Mouse (Mus musculus) left cerebral cortex, adult 2 months (tissue): ENCODE measurements around the gene Dapk3. TPM values are rescaled to one million over a fixed set of nuclear protein-coding genes. Genes with fewer than 3 reads are reported as not detected.

ENCODE experiments used
- DNase-seq, 2 experiments: peaks; one replicate each; pipeline ENCODE4 v3.0.0; 2021 to 2022; ENCODE audit warnings: low spot score in 2 of 2, mixed read lengths in 1 of 2; ENCODE audit errors: extremely low spot score in 1 of 2
- H3K27ac ChIP-seq: fragments of 200-600 bp; 2 replicates; pipeline ENCODE4 v1.8.1; 2022
- H3K4me3 ChIP-seq: fragments of 200-600 bp; 2 replicates; pipeline ENCODE4 v1.8.1; 2022
- CTCF ChIP-seq: fragments of 200-600 bp; IDR thresholded peaks from 2 replicates; pipeline ENCODE4 v1.8.1; 2022; ENCODE audit warnings: antibody characterized with exemption, mild to moderate bottlenecking, moderate library complexity
- intact Hi-C: fragments of 180-260 bp; cut with DNase I; formaldehyde crosslinking; loops from one replicate; pipeline ENCODE4 v1.15.1; 2025
- total RNA-seq, 2 experiments: library from RNA; stranded (reverse); gene quantifications; 2 replicates each; pipeline ENCODE4 v1.2.3; 2021

Dapk3 gene
- total RNA-seq, 2 experiments from 2014 or later = 74.6 to 89.4 TPM

GRCm38 (mm10) chr10:81234206-81234605, 51.4 kb downstream of the Dapk3 start:
- no peak for TF ChIP-seq CTCF
- intact Hi-C loops = no loop called here
- no peak overlapping the region; the same call in 1 of the 2 replicates for H3K4me3 ChIP-seq
- no peak overlapping the region for H3K27ac ChIP-seq
- no peak for DNase-seq

GRCm38 (mm10) chr10:81236471-81237268, 53.9 kb downstream of the Dapk3 start:
- no peak for TF ChIP-seq CTCF
- intact Hi-C loops = no loop called here

GRCm38 (mm10) chr10:81238618-81239017, 55.8 kb downstream of the Dapk3 start:
- DNase-seq = no peak
- Histone ChIP-seq H3K27ac (no peak overlapping the region), H3K4me3 (no peak overlapping the region)
- TF ChIP-seq CTCF = no peak
- intact Hi-C loops = no loop called here

More at GRCm38 (mm10) chr10:81236471-81237268, 53.9 kb downstream of the Dapk3 start:
- DNase-seq = no peak
- H3K4me3 ChIP-seq = no peak overlapping the region
- no peak overlapping the region for H3K27ac ChIP-seq

- H3K27ac ChIP-seq = no peak overlapping the region
- DNase-seq = peak in 1 of 2 experiments; percentile 75
- intact Hi-C loops = no loop called here
- H3K4me3 ChIP-seq = no peak overlapping the region
- peak; percentile 76 for TF ChIP-seq CTCF
Observed at GRCm38 (mm10) chr10:81240876-81241275, 58.1 kb downstream of the Dapk3 start.

- no peak for DNase-seq
- no peak for TF ChIP-seq CTCF
- no peak overlapping the region for H3K27ac ChIP-seq
- intact Hi-C loops = no loop called here
- no peak overlapping the region for H3K4me3 ChIP-seq
Observed at GRCm38 (mm10) chr10:81242021-81242420, 59.2 kb downstream of the Dapk3 start.

Other genes with a start within 250 kb of the Dapk3 start
- 100 to 1,000 TPM in 1 of 2 experiments, 10 to 100 TPM in 1; 66.6 to 111 TPM for gene Gng7, start 168.1 kb upstream of the Dapk3 start, total RNA-seq
- 100 to 1,000 TPM; 100 to 116 TPM for gene Diras1, start 157.3 kb upstream of the Dapk3 start, total RNA-seq
- 10 to 100 TPM; 61.3 to 62.5 TPM for gene Slc39a3, start 145.6 kb upstream of the Dapk3 start, total RNA-seq
- gene Sgta, start 122.8 kb upstream of the Dapk3 start, total RNA-seq = 100 to 1,000 TPM; 171 to 173 TPM
- gene Thop1, start 113.0 kb upstream of the Dapk3 start, total RNA-seq = 10 to 100 TPM; 51.0 to 51.1 TPM
- gene Creb3l3, start 84.1 kb upstream of the Dapk3 start, total RNA-seq = under 1 TPM; 0.25 to 0.33 TPM
- 100 to 1,000 TPM; 136 to 150 TPM for gene Map2k2, start 77.1 kb upstream of the Dapk3 start, total RNA-seq
- gene Zbtb7a, start 47.8 kb upstream of the Dapk3 start, total RNA-seq = 100 to 1,000 TPM; 130 to 132 TPM
- gene Pias4, start 15.1 kb upstream of the Dapk3 start, total RNA-seq = 10 to 100 TPM; 26.7 to 32.0 TPM
- gene Eef2, start 6.4 kb upstream of the Dapk3 start, total RNA-seq = 100 to 1,000 TPM; 884 to 901 TPM
- not detected for gene 4930442H23Rik, start 844 bp downstream of the Dapk3 start, total RNA-seq
- under 1 TPM in 1 of 2 experiments, not detected in 1; 0.42 TPM for gene Nmrk2, start 19.0 kb downstream of the Dapk3 start, total RNA-seq
- 100 to 1,000 TPM; 203 to 206 TPM for gene Atcay, start 47.8 kb downstream of the Dapk3 start, total RNA-seq
- 10 to 100 TPM; 70.9 to 76.2 TPM for gene Zfr2, start 50.1 kb downstream of the Dapk3 start, total RNA-seq
- 100 to 1,000 TPM; 212 to 221 TPM for gene Matk, start 69.9 kb downstream of the Dapk3 start, total RNA-seq
- gene Mrpl54, start 83.9 kb downstream of the Dapk3 start, total RNA-seq = 10 to 100 TPM; 41.3 to 42.8 TPM
- 10 to 100 TPM; 35.8 to 38.6 TPM for gene Apba3, start 84.0 kb downstream of the Dapk3 start, total RNA-seq
- gene Tjp3, start 108.6 kb downstream of the Dapk3 start, total RNA-seq = under 1 TPM; 0.26 to 0.45 TPM
- gene Pip5k1c, start 110.0 kb downstream of the Dapk3 start, total RNA-seq = 100 to 1,000 TPM; 431 TPM
- gene Cactin, start 138.1 kb downstream of the Dapk3 start, total RNA-seq = 10 to 100 TPM; 31.3 to 31.8 TPM
- under 1 TPM; 0.70 to 0.82 TPM for gene Tbxa2r, start 145.7 kb downstream of the Dapk3 start, total RNA-seq
- 1 to 10 TPM; 1.7 to 2.1 TPM for gene Gipc3, start 160.3 kb downstream of the Dapk3 start, total RNA-seq
- gene Hmg20b, start 167.5 kb downstream of the Dapk3 start, total RNA-seq = 10 to 100 TPM; 27.3 to 29.5 TPM
- 10 to 100 TPM; 38.2 to 40.2 TPM for gene Mfsd12, start 174.5 kb downstream of the Dapk3 start, total RNA-seq
- gene 4930404N11Rik, start 182.8 kb downstream of the Dapk3 start, total RNA-seq = 1 to 10 TPM in 1 of 2 experiments, under 1 TPM in 1; 1.00 to 1.3 TPM
- gene Fzr1, start 195.5 kb downstream of the Dapk3 start, total RNA-seq = 10 to 100 TPM; 69.1 to 70.6 TPM
- gene Dohh, start 201.4 kb downstream of the Dapk3 start, total RNA-seq = 10 to 100 TPM; 87.1 to 95.1 TPM
- 1 to 10 TPM; 2.0 to 3.4 TPM for gene Gm48551, start 201.5 kb downstream of the Dapk3 start, total RNA-seq
- gene Gm48552, start 206.0 kb downstream of the Dapk3 start, total RNA-seq = 1 to 10 TPM; 5.1 to 7.1 TPM
- 1 to 10 TPM; 1.3 to 1.4 TPM for gene Smim24, start 210.0 kb downstream of the Dapk3 start, total RNA-seq